Mouse (Mus musculus): ENCODE results near the gene Cenps.
"Not testable (repeated sequence)": the region's sequence is repeated elsewhere in the genome, so short reads cannot be mapped to it uniquely, and the experiment has no call there.

Gene Cenps

DNA sequence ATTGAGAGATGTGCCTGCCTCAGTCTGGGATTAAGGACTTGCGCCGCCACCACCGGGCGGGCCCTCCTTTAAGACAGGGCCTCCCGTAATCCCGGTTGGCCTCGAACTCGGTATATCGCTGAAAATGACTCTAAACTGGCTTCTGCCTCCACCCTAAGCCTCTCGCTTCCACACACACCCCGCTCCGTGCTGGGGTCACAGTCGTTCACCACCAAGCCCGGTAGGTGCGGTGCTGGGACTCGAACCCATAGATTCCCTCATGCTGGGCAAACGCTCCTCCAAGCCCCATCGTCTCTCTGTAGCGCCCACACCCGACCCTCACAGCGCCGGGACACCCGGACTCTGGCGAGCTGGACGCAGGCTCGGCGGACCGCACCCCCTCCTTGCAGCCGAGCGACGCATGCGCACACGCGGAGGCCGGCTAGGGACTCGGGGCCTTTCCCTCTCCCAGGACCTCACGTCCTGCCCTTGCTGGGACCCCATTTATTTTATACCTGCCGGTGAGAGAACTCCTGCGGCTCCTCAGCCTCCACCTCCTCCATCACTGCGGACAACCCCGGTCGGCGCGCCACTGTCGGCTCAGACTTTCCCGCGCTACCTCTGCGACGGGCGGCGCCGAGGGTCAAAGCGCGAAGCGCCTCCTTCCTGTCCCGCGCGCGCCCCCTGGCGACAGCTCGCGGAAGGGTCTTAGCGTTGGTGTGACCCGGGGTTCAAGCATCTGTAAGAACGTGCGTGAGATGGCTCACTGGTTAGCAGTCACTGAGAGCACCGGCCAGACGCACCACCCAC is at the start of gene Cenps:
Cenps (minus strand) TSS at position 648 of the 789 bp plus-strand sequence.
- DNase-seq (ENCODE audit: low read depth in 2 of 2, low spot score in 2 of 2) = peak; percentile 81 to 86

DNA sequence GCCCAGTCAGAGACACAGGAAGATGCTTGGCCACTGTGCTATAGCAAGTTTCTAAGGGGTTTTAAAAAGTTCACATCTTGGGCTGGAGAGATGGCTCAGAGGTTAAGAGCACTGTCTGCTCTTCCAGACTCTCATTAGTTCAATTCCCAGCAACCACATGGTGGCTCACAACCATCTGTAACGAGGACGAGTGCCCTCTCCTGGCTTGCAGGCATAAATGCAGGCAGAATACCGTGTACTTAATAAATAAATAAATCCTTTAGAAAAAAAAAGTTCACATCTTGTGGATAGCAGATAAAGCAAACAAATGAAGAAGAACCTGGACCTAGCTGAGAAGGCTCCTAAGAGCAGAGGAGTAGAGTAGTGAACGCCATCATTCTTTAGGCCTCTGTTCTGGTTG is 45.3 kb upstream of the Cenps start:
- peak in 1 of 2 experiments; percentile 17 for DNase-seq (ENCODE audit: low read depth in 2 of 2, low spot score in 2 of 2)

DNA sequence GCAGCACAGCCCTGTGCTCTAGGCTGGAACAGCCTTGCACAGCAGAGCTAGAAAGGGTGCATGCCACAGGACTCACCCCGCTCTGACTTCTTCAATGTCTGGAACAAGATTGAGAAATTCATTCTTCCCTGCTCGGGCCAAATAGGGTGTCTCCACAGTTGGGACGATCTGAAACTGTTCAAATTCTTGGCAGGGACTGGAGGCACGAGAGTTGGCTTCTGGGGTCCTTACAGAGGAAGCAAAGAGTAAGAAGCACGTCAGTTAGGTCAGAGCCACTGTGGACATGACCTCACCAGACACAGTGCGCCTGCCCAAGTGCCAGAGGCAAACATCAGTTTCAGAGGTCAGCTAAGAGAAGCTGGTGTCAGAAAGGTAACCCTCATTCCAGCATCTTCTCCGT is 44.8 kb upstream of the Cenps start:
- no peak for DNase-seq (ENCODE audit: low read depth in 2 of 2, low spot score in 2 of 2)

DNA sequence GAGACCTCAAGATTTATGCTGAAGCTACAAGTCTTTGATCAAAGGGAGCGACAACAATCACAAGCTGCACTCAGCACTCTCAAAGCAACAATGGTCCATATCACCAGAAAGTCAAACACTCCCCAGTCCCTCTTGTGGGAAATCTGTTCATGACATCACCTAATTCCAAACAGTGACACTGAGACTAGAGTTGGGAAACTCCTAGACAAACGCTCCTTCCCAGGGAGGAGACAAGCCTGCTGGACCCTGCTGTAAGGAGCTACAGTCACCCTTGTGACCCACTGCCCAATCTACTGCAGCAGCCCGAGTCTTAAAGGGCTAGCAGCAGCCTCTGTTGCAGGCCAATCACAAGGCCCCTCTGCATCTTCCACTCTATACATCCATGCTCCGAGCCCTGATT is 42.1 kb upstream of the Cenps start:
- no peak for DNase-seq (ENCODE audit: low read depth in 2 of 2, low spot score in 2 of 2)

DNA sequence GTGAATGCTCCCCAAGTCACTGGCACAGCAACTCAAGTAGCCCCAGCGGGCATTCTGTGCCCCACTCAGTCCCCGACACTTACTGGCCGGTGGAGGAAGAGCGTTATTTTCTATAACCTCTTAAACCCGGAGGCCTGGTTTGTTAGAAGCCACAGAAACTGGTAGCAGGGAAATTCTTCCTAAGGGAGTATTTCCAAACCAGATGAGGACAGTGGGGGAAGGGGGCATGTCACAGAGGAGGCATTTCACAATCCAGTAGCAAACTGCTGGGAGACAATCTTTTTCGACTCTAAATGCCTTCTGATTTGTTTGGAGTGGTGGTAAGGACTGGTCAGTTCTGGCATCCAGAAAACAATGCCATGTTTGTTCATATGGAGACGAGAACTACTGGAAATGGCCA is 41.7 kb upstream of the Cenps start:
- no peak for DNase-seq (ENCODE audit: low read depth in 2 of 2, low spot score in 2 of 2)

DNA sequence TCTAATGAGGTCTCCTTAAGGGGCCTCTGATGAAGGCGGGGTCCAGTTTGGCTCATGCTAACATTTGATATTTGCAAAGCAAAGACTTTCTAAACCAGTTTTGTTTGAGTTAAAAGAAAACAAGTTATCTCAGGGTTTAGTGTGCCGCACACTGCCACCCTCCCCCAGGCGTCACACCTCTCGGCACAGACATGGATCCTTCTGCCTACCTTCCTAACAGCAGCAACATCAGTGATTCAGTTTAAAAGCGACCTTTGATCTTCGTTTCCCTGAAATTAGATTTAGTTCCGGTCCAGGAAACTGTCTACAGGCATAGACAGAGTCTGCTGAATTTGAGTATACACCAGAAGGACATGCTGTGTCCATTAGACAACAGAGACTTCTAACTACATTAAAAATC is 40.9 kb upstream of the Cenps start:
- no peak for DNase-seq (ENCODE audit: low read depth in 2 of 2, low spot score in 2 of 2)

DNA sequence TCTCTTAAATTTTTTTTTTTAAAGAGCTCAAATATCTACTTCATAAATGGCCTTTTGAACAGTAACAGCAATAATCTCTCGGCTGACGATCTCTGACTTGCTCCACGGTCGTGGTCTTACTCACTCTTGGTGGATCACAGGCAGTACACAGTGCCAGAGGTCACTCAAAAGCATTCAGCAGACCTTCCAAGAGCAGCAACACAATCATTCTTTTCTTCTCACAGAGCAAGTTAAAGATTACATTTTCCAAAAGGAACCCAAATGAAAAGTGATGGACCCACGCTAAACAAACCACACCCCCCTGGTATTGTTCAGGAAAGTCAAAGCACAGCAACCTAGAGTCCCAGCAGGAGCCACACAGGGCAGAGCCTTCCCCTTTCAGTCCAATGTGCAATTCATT is 39.6 kb upstream of the Cenps start:
- DNase-seq (ENCODE audit: low read depth in 2 of 2, low spot score in 2 of 2) = no peak

DNA sequence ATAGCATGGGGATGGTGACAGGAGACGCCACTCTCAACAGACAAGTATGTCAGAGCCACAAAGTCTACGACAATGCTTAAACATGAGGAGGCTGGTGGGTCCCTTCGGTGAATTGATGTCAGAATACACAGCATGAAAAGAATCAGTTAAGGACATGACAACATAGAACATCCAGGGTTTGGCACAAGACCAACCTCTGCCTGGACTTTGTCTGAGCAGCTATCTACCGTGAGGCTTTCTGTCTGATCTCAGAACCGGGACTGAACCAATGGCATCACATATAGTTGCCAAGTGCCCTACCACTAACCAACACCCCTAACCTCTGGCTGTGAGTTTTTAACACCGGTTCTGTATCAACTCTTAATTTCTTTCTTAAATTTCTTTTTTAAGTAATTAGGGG is 39.2 kb upstream of the Cenps start:
- DNase-seq (ENCODE audit: low read depth in 2 of 2, low spot score in 2 of 2) = no peak

DNA sequence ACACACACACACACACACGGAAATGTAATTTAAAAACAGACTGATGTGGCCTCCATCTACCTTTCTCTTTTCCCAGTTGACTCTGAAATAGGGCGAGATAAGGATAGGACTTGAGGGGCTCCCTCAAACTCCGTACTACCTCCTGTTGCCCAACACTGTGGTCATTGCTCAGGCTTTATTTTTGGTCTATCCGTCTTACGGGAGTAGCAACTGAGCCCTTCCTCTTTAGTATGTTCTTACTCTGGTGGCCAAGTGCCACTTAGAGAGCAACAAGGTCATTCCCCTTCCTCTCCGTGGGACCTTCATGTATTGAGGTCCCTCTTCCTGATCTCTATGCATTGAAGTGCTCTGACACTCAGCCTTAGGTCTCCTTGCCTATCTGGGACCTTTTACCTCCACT is 36.2 kb upstream of the Cenps start:
- DNase-seq (ENCODE audit: low read depth in 2 of 2, low spot score in 2 of 2) = no peak

DNA sequence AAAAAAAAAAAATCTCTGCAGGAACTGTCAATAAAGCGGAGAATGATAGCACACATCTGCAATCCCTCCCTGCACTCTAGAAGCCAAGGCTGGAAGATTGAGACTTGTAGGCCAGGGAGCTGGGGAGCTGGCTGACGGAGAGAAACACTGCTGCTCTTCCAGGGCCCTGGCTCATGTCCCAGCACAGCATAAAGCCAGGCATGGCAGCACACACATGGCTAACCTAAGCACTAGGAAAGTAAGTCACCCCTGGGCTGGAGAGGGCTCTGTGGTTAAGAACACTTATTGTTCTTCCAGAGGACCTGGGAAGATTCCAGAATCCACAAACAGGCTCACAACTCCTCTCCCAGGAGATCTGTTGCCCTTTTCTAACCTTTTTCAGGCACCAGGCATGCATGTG is 35.2 kb upstream of the Cenps start:
- DNase-seq (ENCODE audit: low read depth in 2 of 2, low spot score in 2 of 2) = no peak

DNA sequence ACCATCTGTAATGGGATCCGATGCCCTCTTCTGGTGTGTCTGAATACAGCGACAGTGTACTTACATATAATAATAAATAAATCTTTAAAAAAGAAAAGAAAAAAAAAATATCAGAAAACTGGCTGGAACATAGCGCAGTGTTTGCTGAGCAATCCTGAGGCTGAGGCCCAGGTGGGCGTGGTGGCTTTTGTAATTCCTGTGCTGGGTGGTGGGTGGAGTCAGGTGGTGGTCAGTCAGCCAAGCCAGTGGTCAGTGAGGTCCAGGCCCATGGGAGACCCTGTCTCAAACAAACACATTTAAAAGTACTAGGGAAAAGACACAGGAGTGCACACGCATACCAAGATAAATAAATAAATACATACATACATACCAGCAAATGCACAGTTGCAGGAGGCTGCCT is 34.7 kb upstream of the Cenps start:
- DNase-seq (ENCODE audit: low read depth in 2 of 2, low spot score in 2 of 2) = no peak

DNA sequence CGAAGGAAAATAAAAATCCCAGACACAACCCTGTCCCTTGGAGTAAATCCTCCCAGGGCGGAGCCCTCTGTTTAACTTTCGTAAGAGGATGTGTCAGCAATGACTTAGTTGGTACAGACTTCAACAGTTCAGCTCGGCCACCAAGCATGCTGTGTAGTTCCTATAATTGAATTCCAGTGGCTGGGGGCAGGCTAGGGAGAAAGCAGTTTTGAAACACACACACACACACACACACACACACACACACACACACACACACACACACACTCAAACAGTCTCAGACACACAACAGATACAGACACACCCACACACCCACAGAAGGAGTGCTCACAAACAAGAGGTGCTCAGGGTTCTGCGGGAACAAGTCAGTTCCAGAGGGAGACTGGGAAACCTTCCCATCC is 34.2 kb upstream of the Cenps start:
- no peak for DNase-seq (ENCODE audit: low read depth in 2 of 2, low spot score in 2 of 2)

DNA sequence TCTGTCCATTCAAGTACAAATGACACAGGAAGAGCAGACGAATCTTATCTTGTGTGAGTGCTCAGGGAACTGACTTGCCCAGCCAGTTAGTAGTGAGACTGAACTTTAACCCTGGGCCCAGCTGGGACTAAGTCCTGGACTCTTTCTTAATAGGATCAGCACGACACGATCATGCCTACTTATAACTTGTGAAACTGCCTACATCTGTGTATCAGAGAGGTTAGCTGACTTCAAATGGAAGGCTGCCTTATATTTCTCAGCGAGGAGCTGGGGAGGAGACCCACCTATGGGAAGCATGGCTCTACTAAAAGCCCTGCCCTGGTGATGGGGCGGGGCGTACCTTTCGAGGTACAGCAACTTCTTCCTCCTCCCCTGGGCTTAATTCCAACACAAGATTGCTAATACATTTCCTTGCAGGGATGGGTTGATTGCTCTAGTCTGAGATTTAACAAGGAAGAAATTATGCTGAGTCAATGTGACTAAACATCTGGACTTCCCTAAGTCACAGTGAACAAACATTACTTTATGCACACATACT is 33.0 kb upstream of the Cenps start:
- DNase-seq (ENCODE audit: low read depth in 2 of 2, low spot score in 2 of 2) = no peak

DNA sequence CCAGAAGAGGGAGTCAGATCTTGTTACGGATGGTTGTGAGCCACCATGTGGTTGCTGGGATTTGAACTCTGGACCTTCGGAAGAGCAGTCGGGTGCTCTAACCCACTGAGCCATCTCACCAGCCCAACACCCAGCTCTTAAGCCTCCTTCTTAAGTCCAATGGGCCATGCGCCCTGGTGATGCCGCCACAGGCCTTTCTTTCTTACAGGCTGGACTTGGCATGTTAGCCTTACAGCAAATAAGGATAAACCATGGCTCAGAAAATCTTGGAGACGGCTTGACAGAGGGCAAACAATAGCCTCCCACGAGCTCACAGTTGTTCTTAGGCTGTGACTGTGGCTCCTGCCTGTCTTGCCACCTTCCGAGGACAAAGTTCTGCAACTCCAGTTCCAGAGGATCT is 32.5 kb upstream of the Cenps start:
- DNase-seq (ENCODE audit: low read depth in 2 of 2, low spot score in 2 of 2) = not testable (repeated sequence)

DNA sequence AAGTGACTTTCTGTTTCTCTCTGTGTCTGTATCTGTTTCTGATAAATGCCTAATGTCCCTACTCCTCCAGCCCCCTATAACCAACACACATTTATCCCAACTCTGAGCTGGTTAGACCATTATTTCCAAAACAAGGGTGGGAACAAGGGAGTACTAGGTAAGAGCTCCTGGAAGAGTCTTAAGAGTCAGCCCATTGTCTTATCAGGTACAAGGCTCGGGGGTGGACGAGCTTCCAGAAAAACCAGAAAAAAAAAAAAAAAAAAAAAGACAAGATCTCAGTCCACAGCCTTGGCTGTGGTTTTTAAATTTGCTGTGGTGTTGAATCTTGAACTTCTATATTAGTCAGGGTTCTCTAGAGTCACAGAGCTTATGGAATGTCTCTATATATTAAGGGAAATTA is 30.6 kb upstream of the Cenps start:
- DNase-seq (ENCODE audit: low read depth in 2 of 2, low spot score in 2 of 2) = no peak

DNA sequence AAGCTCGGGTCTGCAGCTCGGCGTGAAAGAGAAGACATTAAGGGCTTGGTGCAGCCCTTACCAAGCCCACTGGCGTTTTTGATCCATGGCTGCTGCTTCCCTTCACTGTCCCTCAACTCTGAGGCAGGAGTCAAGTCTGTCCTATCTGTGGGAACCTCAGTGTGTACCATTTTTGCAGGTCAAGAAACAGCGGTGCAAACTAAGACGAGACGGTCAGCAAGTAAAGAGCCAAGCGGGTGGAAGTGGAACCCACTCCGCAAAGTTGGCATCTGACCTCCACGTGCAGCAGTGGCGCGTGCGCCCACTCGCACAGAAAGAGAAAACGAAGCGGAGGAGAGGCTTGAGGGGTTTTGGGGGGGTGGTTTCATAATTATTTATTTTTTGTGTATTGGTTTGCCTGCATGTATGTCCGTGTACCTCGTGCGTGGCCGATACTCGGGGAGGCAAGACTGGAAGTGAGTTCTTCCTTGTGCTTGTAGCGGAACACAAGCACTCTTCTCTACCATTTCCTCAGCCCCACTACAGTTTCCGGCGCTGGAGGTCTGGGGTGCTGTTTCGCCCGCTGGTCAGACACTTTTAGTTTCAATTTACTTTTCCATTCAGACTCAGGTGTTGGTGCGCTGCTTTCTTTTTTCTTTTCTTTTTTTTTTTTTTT is 29.7 kb upstream of the Cenps start:
- peak in 1 of 2 experiments; percentile 10 for DNase-seq (ENCODE audit: low read depth in 2 of 2, low spot score in 2 of 2)

DNA sequence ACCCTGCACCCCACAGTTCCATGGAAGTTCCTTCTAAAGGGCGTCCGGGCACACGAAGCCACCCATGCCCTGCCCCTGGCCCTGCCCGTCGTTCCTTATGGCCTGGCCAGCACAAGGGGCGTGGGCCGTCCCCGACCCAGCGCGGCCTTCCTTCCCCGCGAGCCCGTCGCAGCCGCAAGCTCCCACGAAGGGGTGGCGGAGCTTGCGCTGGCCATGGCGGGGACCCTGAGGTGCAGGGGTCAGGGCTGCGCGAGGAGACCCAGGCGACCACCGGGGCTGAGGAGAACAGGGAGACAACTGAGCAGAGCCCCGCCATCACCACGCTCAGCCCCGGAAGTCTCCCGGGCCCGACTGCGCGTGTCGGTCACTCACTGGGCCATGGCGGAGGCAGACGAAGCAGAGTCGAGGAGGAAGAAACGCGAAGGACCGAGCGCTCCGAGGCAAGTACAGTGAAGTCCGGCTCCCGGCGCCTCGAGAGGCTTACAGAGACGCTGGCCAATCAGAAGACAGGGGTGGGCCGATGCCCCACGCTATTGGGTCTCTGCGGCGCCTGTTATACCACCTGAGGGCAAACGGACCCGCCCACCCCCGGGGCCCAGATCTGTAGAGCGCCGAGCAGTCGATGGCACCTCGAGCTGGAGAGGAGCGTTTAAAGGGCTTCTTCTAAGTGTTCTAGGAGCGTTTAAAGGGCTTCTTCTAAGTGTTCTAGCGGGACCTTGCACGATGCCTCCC is 29.0 kb upstream of the Cenps start, which contains the start of gene Pgd:
Pgd (minus strand) TSS at position 557 of the 732 bp plus-strand sequence.
- DNase-seq (ENCODE audit: low read depth in 2 of 2, low spot score in 2 of 2) = peak; percentile 93

DNA sequence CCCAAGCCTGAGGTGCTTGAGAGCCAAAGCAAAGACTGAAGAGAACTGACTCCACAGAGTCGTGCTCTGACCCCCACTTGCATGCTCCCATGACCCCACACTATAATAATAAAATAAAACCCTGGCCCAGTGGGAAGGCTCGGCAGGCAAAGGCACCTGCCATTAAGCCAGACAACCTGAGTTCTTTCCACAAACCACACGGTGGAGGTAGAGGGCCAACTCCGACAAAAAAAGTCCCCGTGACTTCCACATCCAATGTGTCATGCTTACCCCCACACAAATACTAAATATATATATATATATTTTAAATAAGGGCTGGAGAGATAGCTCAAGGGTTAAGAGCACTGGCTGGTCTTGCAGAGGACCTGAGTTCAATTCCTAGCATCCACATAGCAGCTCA is 26.7 kb upstream of the Cenps start:
- DNase-seq (ENCODE audit: low read depth in 2 of 2, low spot score in 2 of 2) = no peak

DNA sequence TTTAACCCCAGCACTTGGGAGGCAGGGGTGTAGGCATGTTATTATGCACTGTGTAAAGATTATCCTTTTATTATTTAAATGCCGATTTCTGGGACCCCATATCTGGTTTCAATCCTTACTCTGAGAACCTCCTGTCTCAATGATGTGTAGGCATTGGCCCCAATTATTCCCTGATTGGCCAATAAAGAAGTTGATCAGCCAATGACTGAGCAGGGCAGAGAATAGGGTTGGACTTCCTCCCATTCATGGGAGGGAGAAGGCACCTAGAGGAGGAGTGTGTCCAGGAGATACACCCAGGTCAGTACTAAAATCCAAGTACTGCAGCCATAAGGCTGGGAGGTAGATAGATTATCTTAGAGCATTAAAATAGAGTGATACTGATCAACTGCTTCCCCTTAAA is 25.8 kb upstream of the Cenps start:
- DNase-seq (ENCODE audit: low read depth in 2 of 2, low spot score in 2 of 2) = no peak

DNA sequence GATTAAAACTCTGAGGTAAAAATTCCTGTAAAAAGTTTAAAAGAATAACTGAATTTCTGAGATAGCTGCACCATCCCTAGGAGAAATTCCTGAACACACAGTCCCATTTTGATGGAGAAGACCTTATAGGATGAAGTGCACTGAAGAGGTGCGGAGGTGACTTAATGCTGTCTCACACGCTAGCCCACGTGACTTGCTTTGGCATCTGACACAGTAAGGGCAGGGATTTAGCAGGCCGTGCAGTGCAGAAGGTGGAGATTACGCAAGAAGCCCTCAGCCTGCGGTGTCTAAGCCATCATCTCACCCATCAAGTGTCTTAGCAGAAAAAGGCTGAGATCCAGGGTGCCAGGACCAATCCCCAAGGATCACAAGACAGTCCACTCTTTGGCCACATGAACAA is 23.7 kb upstream of the Cenps start:
- no peak for DNase-seq (ENCODE audit: low read depth in 2 of 2, low spot score in 2 of 2)

DNA sequence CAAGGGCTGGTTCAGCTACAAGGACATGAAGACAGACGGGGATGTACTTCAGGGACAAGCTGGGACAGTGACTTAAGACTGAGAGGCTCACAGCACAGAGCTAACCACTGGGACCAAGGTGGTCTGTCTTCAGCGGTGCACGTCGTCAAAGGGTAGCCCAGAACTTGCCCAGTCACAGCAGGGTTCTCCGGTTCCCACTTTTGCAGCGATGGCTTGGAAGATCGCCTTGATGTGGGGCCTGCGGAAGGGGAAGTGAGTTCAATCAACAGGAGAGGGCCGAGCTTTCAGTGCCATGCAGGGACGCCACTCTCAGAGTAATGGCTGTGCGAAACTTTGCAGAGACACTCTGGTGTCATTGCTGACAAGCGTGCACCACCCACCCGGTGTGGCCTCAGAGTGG is 22.5 kb upstream of the Cenps start:
- no peak for DNase-seq (ENCODE audit: low read depth in 2 of 2, low spot score in 2 of 2)

DNA sequence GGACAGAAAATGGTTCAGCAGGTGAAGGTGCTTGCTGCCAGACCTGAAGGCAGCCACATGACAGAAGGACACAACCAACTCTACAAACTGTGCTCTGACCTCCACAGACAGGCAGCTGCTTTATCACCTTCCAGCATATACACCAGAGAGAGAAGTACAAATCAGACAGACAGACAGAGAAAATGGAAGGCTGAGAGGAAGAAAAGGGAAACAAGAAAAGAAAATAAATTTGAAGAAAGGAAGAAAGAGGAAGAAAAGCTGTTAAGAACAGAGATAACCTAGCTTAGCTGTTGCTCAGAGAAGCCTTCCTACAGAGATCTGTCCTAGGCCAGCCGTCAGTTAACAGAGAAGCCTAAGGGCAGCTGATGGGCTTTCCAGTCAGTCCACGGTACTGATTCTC is 21.8 kb upstream of the Cenps start:
- DNase-seq (ENCODE audit: low read depth in 2 of 2, low spot score in 2 of 2) = no peak
